Mouse (Mus musculus): ENCODE measurements around the gene Gm2a. TPM values are rescaled to one million over a fixed set of nuclear protein-coding genes. Genes with fewer than 3 reads are reported as not detected.
"Not testable (repeated sequence)": the region's sequence is repeated elsewhere in the genome, so short reads cannot be mapped to it uniquely, and the experiment has no call there.

The Gm2a gene
- total RNA-seq, 2 experiments from 2014 or later = 179 to 242 TPM

DNA sequence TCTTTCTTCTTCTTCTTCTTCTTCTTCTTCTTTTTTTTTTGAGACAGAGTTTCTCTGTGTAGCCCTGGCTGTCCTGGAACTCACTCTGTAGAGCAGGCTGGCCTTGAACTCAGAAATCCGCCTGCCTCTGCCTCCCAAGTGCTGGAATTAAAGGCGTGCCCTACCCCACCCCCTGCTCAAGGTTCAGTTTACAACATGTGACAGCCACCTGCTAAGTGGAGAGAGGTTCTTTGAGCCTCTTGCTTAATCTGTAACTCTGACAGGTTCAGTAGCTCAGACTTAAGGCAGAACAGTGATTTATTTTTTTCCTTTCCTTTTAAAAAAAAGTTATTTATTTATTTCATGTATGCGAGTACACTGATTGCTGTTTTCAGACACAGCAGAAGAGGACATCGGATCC lies 1.6 kb upstream of the Gm2a start:
- not testable (repeated sequence) for ATAC-seq (ENCODE audit: poor library complexity, severe bottlenecking)

DNA sequence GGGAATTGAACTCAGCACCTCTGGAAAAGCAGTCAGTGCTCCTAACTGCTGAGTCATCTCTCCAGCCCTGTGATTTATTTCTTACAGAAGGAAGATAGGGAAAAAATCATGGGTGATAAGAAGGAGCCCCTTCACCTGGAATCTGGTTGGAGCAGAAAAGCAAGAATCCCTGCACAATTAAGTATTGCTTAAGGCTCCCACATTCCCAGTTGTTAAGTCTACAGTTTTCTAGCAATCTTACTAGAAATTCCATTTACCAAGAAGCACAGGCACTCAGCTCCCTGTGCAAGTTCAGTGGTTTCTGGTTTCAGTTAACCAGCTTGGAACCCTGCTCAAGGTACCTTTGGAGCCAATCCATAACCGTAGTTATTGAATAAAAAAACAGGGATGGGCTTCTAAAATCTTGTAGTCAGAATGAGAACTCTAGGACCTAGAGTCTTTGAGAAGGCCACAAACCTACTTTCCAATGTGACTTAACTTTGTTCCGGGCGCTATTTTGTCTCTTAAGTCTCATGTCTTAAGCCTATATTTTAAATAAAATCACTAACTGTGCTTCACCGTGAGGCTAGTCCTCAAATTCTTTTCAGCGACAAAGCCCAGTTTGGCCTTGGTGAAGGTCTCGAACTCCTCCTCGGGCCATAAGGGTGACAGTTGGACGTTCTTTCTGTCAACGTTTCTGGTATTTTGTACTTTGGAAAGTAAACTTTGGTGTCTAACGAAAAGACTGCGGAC lies 1.0 kb upstream of the Gm2a start:
- no peak for ATAC-seq (ENCODE audit: poor library complexity, severe bottlenecking)

DNA sequence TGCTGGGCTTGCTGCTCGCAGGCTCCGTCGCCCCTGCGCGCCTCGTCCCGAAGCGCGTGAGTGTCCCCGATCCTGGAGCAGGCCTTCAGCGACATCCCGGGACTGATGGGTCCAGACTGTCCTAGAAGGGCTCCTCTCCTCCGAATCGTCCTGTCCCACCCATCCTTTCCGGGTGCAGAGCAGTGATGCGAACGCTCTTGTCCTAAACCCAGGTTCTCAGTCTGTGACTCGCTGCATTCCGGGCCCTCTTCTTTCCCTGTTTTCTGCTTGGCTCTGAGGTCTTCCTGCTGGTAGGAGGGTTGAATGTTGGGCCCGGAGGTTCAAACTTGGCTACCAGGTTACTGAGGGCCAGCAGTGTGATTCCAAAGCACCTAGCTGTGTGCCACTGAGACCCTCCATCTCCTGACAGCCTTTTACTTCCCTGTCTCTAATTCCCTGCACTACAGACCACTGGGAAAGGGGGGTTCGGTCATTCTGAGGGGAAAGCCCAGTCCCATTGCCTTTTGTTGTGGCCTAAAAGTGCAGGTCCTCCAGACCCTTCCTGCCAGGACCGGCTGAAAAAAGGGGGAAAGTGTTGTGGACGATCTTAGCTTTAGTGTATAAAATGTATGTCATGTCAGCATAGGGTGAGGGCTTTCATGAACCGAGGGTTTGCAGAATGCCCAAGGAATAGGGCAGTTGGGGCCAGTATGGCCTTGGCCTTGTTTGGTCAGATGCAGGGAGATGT lies 437 bp downstream of the Gm2a start:
- no peak for ATAC-seq (ENCODE audit: poor library complexity, severe bottlenecking)

DNA sequence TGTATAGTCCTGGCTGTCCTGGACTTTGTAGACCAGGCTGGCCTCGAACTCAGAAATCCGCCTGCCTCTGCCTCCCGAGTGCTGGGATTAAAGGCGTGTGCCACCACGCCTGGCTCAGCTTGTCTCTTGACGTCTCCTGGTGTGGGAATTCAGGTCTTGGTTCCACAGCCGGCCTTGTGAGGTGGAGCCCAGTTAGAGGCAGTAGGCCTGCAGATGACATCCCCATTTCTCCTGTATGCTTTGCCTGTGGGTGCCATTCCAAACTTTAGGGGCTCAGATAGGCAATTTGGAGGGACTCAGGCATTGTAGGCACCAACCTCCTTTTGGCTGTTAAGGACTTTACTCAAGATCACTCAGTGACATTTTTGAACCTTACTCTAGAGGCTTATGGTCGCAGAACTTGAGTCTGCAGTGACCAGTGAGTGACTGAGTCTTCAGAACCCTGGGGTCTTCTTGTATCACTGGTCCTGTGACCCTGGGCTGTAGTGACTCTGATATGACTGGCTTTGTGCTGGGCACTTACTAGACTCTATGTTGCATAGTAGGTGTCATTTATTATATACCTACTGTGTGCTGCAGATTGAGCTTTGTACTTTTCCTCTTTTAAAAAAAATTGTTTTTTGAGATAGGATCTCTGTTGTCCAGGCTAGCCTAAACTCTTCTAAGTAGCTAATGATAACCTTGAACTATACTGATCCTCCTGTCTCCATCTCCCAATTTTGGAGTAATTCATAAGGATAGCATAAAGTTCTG lies 1.3 kb downstream of the Gm2a start:
- no peak for ATAC-seq (ENCODE audit: poor library complexity, severe bottlenecking)

GRCm38 (mm10) chr11:55099868-55100267 lies 2.0 kb downstream of the Gm2a start:
- ATAC-seq (ENCODE audit: poor library complexity, severe bottlenecking) = no peak

GRCm38 (mm10) chr11:55102015-55102414 lies 4.1 kb downstream of the Gm2a start:
- no peak for ATAC-seq (ENCODE audit: poor library complexity, severe bottlenecking)

DNA sequence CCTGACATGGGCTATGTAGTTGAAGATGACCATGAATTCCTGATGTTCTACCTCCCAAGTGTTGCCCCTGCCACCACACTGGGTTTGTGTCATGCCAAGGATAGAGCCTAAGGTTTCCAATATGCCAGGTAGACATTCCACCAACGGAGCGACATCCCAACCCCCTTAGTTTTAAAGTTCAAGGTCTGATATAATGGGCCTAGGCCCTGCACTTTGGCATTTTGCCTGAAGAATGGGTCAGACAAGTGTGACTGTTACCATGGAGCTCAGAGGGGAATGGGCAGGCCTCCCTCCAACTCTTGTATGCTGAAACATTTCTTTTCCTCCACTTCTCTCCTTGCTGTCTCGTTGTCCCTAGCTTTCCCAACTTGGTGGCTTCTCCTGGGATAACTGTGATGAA lies 5.3 kb downstream of the Gm2a start:
- no peak for ATAC-seq (ENCODE audit: poor library complexity, severe bottlenecking)

DNA sequence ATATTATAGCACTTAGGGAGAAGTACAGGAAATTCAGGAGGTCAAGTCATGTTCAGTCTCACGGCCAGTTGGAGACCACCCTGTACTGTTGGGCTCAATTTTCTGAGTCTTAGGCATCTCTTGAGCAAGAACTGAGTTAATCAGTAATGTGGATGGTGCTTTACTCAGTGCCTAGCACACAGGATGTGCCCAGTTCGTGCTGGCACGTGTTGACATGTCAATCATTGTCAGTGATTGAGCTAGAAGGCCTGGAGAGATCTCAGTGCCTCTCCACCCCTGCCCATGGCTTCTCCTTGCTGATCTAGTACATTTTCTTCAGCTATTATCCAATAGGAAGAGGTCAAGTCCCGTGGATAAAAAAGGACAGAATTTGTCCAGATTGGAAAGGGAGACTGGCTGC lies 7.5 kb downstream of the Gm2a start:
- ATAC-seq (ENCODE audit: poor library complexity, severe bottlenecking) = no peak

DNA sequence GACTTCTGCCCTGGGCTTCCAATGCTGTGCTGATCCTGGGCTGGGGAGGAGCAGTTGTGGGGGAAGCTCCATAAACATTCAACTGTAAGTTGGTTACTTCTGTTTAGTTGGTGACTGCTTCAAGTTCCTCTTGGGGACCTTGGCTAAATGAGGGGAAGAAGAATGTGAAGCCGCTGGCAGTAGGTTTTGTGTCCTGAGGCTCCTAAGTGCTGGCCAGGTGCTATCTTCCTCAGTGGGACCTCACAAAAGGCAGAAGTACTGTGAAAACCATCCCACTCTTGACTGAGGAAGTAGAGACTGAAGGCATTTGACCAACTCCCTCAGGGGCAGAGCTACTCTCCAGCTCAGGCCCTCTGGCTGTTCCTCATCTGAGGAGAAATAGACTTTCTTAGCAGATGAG lies 8.7 kb downstream of the Gm2a start:
- ATAC-seq (ENCODE audit: poor library complexity, severe bottlenecking) = peak; percentile 87

GRCm38 (mm10) chr11:55109521-55110300 lies 11.8 kb downstream of the Gm2a start:
- no peak for ATAC-seq (ENCODE audit: poor library complexity, severe bottlenecking)

DNA sequence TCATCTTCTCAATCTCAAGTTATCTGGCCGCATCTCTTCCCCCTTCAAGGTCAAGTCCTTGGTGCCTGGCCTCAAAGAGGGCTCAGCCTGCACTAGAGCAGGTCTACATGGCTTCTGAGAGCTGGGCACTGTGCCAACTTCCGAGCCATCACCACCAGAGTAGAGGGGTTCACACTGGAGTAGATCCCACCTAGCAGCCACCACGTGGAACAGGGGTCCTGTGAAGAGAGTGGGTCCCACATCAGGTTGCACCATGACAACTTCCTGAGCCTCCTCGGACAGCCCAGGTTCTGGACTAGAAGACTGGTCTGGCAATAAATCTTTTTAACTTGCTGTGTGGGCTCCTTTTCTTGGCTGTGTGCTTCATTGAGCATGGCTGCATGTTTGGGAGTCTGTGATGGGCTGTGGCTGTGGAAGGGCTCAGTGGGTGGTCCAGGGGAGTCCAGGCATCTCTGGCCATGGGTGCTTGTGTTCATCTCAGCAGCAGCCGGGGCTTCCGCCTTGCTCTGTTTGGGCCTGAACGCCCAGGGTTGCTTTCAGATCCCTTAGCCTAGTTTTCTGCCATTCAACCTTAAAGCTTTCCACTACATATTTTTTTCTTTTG lies 12.8 kb downstream of the Gm2a start:
- ATAC-seq (ENCODE audit: poor library complexity, severe bottlenecking) = no peak

DNA sequence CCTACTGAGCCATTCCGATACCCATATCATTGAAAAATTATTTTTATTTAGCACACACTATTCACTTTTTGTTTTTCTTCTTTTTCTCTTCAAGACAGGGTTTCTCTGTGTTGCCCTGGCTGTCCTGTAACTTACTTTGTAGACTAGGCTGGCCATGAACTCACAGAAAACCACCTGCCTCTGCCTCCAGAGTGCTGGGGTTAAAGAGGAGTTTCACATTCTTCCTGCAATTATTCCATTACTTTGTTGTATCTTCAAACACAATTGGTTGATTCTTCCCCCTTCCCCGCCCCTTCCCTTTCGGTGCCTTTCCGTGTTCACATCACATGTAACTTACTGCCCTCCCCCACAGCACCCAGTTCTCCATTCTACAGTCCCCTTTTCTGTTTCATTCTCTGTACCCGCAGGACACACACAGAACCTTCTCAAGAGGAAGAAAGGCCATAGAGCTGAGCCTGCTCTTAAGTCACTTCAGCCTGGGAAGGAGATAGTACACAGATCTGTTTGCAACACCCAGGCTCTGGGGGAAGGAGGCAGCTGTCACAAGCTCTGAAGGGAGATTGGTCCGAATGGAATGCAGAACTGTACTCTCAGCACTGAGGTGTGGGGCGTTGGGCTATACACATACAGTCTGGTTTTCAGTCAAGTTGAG lies 15.4 kb downstream of the Gm2a start:
- ATAC-seq (ENCODE audit: poor library complexity, severe bottlenecking) = peak; percentile 97

DNA sequence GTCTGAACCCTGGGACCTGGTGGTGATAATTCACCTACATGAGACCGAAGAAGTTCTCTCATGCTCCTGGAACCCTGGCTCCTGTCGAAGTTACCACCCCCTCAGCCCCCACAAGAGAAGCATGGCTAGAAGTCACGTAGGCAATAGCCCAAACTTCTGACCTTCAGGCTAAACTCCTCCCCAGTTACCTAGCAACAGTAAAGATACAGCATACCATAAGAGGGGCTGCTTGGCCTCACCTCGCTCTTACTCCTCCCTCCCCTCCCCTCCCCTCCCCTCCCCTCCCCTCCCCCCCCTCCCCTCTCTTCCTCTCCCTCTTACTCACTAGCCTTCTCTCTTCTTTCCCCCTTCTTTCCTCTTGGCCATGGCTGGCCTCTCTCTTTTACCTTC lies 15.9 kb downstream of the Gm2a start:
- not testable (repeated sequence) for ATAC-seq (ENCODE audit: poor library complexity, severe bottlenecking)

DNA sequence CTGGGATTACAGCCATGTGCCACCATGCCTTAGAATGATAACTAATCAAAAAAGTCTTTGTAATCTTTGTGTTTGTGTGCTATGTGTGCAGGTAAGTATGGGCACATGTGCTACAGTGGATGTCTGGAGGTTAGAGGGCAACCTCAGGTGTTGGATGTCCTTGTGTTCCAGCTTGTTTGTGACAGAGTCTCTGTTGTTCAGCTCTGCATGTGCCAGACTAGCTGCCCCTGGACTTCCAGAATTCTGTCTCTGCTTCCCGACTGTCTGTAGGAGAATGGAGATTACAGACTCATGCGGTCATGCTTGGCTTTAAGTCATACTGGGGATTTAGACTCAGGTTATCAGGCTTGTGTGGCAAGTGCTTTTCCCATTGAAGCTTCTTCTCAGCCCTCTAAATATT lies 16.4 kb downstream of the Gm2a start:
- no peak for ATAC-seq (ENCODE audit: poor library complexity, severe bottlenecking)

DNA sequence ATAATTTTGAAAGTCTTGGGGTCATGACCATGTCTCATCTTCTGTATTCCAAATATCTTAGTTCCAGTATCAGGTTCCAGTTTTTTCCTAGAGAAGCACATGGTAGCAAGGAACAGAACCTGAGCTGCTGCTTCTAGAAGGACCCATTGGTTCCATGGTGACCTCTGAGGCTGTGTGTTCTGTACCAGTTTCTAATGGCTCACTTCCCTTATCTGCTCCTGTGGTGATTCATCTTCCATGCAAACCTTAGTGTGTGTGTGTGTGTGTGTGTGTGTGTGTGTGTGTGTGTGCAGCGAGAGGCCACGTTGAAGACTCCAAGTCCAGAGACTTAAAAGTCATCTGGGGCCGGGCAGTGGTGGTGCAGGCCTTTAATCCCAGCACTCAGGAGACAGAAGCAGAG lies 18.1 kb downstream of the Gm2a start:
- peak; percentile 31; the same call in 1 of the 2 replicates for ATAC-seq (ENCODE audit: poor library complexity, severe bottlenecking)

DNA sequence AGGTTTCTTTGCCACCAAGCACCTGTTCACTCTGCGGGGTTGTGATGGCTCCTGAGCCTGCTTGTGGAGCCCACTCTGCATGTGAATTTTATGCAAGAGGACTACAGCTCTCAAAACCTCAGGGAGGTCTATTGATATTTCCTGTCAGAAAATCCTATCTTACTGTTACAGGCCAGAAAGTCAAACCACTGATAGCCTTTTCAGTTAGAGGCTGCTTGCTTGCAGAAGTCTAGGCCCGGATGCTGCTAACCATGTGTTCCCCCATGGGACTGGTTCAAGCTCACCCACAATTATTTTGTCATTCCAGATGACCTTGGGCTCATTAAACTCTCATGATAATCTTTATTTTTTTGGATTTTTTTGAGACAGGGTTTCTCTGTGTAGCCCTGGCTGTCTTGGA lies 19.1 kb downstream of the Gm2a start:
- ATAC-seq (ENCODE audit: poor library complexity, severe bottlenecking) = no peak

GRCm38 (mm10) chr11:55120279-55120678 lies 22.4 kb downstream of the Gm2a start:
- ATAC-seq (ENCODE audit: poor library complexity, severe bottlenecking) = no peak

DNA sequence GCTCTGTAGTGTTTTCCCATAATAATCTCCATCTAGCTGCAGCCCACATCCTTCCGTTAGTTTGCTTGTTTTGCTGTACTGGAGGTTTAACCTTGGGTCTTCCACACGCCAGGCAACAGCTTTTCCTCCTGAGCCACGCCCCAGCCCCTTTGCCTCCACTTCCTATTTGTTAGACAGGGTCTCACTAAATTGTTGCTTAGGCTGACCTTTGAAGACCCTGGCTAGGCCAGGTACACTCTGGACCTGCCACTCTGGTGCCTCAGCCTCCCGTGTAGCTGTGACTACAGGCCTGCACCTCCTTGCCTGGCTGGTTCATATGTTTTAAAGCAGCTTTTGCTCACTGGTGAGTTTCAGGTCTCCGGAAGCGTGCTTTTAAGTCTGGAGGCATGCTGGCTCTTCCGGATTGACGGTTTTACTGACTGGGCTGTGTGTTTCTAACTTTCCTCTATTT lies 22.9 kb downstream of the Gm2a start:
- peak; percentile 38 for ATAC-seq (ENCODE audit: poor library complexity, severe bottlenecking)

DNA sequence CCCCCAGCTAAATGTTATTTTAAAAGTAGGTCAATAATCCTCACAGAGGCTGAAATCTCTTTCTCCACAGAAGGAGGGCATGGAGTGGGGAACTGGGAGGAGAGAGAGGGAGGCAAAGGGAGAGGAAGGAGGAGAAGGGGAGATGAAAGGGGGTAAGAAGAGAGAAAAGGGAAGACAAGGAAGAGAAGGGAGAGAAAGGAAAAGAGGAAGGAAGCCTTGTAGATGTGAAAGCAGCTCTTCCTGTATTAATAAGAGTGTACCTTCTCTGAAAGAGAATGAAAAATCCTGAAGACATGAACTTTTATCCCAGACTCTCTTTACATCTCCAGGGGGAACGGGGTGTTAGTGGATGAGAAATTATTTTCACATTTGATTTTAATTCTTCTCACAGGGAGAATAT lies 23.5 kb downstream of the Gm2a start:
- peak; percentile 62 for ATAC-seq (ENCODE audit: poor library complexity, severe bottlenecking)

- ATAC-seq (ENCODE audit: poor library complexity, severe bottlenecking) = no peak
These were observed 28.7 kb downstream of the Gm2a start for GRCm38 (mm10) chr11:55126663-55127062.
